Mouse (Mus musculus) bone marrow macrophage, adult 2 months (primary cell): Measurements from ENCODE around the gene Clpsl2.

Source experiments
- CTCF ChIP-seq: IDR thresholded peaks from 2 replicates; pipeline ENCODE4 v1.5.1; 2012; ENCODE audit warnings: low read depth, mild to moderate bottlenecking, low read length, moderate library complexity
- POLR2A ChIP-seq: IDR thresholded peaks from 2 replicates; pipeline ENCODE4 v1.6.1; 2012; ENCODE audit warnings: mild to moderate bottlenecking, low read depth, low read length, borderline replicate concordance

DNA sequence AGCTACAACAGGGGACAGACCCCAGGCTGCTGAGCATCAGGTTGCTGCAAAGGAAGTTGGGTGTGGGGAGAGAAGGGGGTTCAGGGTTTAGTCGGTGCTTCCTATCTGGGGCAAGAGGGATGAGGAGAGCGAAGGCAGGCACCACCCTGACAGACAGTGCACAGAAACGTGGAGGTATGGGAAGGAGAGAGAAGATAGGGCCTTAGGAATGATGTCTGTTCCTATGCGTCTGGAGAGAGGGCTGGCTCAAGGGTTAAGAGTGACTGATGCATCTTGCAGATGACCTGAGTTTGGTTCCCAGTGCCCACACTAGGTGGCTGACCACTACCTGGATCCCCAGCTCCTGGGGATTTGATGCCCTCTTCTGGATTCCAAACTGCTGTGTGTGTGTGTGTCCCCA, 32.3 kb upstream of the Clpsl2 start:
- TF ChIP-seq CTCF (no peak), POLR2A (no peak)
